Mouse (Mus musculus) gastrocnemius, postnatal 4 days (tissue): ENCODE data around the gene Tbx21. TPM values are rescaled to one million over a fixed set of nuclear protein-coding genes. Genes with fewer than 3 reads are reported as not detected.

ENCODE experiments used
- DNase-seq, 2 experiments: peaks; one replicate each; pipeline ENCODE4 v3.0.0; 2021 to 2022; ENCODE audit warnings: low spot score in 2 of 2, mixed read lengths in 2 of 2
- total RNA-seq, 2 experiments: library from RNA; stranded (reverse); gene quantifications; 2 replicates each; pipeline ENCODE4 v1.2.3; 2021

The Tbx21 gene
- total RNA-seq, 2 experiments from 2014 or later, result 0.98 to 1.4 TPM

DNA sequence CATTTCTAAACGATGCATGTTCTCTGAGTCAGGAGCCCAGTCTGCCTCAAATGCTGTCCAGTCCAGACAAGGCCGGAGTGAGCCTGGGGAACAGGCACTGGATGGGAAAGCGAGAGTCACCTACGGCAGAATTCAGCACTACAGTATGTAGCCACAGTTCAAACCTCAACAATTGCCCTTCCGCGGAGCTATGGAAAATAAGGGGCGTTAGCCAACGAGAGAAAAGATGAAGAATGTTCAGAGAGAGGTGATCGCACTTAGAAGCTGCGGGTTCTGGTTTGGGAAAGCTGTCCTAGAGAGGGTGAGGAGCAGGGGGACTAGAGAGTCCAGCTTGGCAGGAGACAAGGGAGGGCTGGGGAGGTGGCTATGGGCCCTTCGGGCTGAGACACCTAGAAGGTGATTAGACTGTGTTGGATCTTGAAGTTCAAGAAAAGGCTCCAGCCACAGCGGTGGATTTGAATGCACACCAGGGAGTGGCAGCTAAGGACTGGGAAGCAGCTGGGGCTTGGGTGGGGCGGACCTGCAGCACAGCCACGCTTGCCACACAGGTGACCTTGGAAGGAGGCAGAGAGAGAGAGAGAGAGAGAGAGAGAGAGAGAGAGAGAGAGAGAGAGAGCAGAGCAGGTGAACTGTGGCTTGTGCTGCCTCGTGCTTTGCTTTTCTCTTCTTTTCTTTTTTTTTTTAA is 30.2 kb downstream of the Tbx21 start:
- DNase-seq, result no peak

DNA sequence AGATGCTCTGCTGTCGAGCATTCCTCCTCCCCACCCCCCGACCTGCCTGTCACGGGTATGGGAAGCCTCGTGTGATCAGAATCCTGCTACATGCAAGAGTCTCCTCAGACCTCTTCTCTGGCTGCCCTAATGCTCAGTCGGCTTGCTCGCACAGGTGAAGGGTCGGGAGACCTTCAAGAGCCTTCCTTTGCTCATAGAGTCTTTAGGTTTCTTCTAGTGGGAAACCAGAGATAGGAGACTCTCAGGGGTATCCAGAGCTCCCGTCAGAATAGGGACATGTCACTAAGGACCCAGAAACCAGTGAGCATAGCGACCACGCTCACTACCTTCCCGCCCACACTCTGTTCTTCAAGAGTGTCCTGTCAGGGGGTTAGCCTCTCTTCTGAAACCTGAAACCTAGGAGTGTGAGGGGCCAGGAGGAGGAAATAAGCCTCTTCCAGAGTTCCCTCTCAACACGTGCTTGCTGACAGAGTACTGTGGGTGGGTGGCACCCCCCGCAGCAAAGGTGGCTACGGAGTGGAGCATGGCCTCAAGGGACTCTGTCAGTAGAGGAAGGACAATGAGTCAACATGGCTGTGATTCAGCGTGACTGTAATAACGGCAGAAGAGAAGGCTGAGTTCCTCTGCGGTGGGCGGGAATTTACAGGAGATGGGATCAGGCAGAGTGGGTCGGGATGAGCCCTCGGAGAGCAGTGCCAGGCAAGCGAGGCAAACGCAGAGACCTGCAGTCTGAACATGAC is 31.6 kb downstream of the Tbx21 start:
- DNase-seq, result no peak

DNA sequence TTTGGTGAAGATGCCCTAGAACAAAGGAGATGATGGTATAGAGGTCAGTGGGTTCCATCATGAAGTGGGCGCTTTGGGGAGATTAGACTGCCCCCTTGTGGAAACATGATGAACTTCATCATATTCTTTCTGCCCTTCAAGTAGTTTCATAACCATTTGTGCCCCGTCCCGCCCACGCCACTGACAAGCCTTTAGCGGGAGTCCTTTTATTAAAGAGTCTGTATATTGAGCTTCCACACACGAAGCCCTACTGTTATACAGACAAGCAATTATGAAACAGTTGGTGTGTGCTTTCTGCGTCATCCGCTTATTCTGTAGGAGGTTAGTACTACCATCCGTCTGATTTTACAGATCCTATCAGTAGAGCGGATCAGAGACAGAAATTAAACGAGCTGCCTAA is 32.2 kb downstream of the Tbx21 start:
- DNase-seq, result no peak

- DNase-seq, result no peak
Observed at GRCm38 (mm10) chr11:97080291-97080690, 34.8 kb downstream of the Tbx21 start.

GRCm38 (mm10) chr11:97078751-97079150 is 36.4 kb downstream of the Tbx21 start:
- no peak for DNase-seq

DNA sequence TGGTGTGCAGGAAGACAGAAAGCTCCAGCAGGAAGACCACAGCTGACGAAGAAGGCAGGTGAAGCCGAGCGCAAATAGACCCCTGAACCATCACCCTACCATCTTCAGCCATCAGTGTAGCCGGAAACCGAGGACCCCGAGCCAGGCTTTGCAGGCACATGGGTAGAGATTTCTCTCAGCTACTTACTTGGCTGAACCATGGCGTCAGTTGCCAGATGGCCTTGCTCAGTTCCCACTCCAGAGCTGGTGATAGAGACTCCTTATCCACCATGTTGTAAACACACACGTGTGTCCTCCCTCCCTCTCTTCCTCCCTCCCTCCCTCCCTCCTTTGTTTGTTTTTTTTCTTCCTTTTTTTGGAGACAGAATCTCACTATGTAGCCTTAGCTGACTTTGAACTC is 40.9 kb downstream of the Tbx21 start:
- no peak for DNase-seq

- no peak for DNase-seq
Observed at GRCm38 (mm10) chr11:97072533-97072932, 42.6 kb downstream of the Tbx21 start.

DNA sequence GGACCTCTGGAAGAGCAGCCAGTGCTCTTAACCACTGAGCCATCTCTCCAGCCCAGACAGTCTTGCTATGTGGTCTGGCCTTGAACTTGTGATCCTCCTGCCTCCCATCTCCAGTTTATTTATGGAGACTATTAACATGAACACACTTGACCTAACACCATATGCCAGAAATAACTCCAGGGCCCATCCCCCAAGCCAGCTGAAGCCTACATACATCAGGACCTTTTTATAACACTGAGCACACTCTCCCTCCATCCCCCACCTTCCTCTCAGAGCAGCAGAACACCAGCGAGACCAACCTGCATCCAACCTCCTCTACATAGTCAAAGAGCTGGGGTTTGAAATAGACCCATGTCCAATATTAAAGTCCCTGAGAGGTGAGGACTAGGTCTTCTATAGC is 44.0 kb downstream of the Tbx21 start:
- DNase-seq, result no peak

GRCm38 (mm10) chr11:97069770-97070169 is 45.4 kb downstream of the Tbx21 start:
- DNase-seq, result no peak

DNA sequence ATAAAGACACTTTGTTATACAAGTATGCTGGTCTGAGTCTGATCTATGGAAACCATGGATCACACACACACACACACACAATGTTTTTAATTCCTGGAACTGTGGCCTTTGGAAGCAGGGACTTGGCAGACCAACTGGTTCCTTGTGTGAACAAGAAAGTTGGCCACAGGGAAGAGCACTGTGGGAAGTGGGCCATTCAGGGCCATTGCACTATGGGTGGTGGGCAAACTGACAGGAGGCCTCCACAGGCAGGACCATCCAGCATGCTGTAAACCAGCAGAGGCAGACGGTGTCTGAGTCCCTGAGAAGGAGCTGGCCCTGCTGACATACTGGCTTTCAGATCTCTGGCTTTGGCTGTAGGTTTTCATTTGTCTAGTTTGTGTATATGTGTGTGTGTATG is 45.8 kb downstream of the Tbx21 start:
- DNase-seq, result no peak

- DNase-seq, result no peak
Observed at GRCm38 (mm10) chr11:97066656-97067360, 48.3 kb downstream of the Tbx21 start.

DNA sequence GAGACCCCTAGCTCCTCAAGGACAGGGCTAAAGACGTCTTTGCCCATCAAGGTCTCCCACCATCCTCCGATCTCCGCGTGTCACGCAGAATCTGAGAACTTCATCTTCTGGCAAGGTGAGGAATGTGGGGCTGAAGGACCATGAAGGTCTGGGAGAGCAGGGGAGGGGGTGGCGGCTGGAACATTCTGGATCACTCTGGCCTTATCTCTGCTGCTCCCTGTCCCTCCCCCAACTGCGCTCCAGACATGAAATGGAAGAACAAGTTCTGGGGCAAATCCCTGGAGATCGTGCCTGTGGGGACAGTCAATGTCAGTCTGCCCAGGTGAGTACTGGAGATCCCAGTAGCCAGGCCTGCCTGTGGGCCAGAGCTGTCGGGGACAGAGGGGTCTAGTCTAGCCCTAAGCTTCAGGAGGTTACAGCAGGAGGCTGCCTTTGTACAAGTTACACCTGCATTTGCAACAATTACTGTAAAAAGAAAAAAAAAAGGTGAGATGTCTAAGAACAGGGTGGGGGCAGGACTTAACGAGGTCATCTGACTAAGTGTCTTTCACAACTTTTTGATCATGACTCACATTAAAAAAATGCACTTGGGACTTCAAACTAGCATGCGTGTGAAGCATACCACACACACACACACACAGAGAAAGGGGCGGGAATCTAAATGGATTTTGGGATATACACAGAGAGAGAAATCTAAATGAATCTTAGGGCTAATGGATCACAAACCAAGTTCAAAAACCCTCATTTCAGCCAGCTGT is 49.4 kb downstream of the Tbx21 start:
- DNase-seq, result no peak

- DNase-seq, result no peak
Observed at GRCm38 (mm10) chr11:97063921-97064295, 51.2 kb downstream of the Tbx21 start.

DNA sequence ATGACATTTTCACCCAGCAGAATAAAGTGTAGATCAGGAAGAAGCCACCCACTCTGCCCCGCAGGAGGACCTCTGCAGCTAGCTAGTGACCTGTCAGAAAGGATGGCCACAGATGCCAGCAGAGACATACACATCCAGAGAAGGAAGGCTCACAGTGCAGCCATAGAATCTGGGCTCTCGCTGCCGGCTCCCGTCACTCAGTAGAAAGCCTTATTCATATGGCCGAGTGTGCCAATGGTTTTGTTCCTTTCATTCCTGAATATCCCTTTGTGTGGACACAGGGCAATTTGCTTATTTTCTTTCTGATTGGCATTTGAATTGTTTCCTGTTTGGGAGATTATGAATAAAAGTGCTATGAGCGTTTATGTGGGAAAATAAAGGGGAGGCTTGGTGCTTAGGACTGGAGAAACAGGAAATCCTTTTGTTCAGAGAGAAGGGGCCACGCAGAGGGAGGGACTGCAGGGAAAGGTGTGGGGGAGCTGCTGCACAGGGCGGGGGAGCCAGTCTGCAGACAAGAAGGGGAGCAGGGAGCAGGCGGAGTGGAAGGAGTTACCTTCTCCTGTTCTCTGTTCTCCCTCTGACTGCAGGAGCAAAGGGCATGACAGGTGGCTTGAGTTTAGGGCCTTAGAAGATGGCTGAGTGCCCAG is 51.7 kb downstream of the Tbx21 start:
- no peak for DNase-seq

- no peak for DNase-seq
Observed at GRCm38 (mm10) chr11:97052219-97052646, 62.9 kb downstream of the Tbx21 start.

GRCm38 (mm10) chr11:97050944-97051586 is 64.1 kb downstream of the Tbx21 start:
- no peak for DNase-seq

- peak; percentile 59 to 77 for DNase-seq
Observed at GRCm38 (mm10) chr11:97050216-97050943, 64.8 kb downstream of the Tbx21 start, which contains the start of gene Osbpl7. Gene Osbpl7, plus strand, starts transcription at chr11:97050628.

DNA sequence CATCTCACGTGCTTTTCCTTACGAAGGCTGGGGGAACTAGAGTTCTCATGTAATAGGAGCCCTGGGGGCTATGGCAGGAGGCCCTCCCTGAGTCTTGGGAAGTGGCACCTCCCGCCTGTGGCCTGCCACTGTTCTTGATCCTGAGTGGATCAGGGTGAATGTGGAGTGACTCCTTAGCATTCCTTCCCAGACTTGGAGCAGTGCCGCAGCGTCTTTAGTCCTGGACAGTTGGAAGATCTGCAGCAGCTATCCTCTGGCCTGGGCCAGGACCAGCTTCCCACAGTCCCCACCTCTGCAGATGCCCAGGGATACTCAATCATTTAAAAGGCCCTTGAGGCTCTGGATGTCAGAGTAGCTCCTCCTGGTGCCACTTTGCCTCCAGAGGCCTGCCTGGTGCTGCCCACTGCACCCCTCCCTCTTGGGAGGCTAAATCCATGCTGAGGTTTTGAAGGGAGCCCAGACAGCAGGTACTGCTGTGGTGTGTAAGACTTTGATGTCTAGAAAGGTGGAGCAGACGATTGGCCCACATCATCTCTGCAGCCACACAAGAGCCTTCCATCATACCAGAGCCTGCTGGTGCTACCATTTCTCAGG is 65.5 kb downstream of the Tbx21 start:
- no peak for DNase-seq

GRCm38 (mm10) chr11:97048090-97048650 is 67.0 kb downstream of the Tbx21 start:
- no peak for DNase-seq
